Mouse (Mus musculus): ENCODE results near the gene Rgs3. TPM values are rescaled to one million over a fixed set of nuclear protein-coding genes. Genes with fewer than 3 reads are reported as not detected.
"Not testable (repeated sequence)": the region's sequence is repeated elsewhere in the genome, so short reads cannot be mapped to it uniquely, and the experiment has no call there.

Gene Rgs3
- total RNA-seq, 4 experiments from 2014 or later = 25.6 to 34.3 (median 30.5) TPM

- no peak for DNase-seq (ENCODE audit: low spot score)
Observed at GRCm38 (mm10) chr4:62551966-62552365, 7.7 kb upstream of the Rgs3 start.

- no peak for DNase-seq (ENCODE audit: low spot score)
Observed at GRCm38 (mm10) chr4:62557436-62557835, 2.2 kb upstream of the Rgs3 start.

GRCm38 (mm10) chr4:62560963-62561629 is 1.4 kb downstream of the Rgs3 start:
- peak; percentile 86 for DNase-seq (ENCODE audit: low spot score)

DNA sequence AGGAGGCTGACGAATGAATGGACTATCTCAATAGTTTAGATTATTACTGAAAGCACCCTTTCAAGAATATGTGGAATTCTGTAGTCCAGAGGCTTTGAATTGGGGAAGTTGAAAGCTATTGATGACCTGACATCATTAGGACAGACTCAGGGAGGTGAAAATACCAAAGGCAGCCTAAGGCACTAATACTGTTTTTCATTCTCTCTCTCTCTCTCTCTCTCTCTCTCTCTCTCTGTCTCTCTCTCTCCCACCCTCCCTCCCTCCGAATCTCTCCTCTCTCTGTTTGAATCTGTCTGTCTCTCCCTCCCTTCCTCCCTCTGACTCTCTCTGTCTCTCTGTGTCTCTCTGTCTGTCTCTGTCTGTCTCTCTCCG is 2.0 kb downstream of the Rgs3 start:
- DNase-seq (ENCODE audit: low spot score) = no peak

DNA sequence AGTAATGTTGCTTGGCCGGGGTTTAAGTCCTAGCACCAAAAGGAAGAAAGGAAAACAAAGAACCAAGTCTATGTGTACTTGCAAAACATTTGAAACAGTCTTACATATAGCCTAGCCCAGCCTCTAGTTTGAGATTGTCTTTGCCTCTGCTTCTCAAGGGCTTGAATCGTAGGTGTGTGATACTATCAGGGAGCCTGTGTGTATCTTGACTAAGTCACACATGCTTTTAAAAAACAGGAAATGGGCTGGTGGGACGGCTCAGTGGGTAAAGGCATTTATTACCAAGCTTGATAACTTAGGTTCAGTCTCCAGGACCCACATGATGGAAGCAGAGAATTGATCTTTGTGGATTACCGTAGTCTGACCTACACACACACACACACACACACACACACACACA is 2.4 kb downstream of the Rgs3 start:
- no peak for DNase-seq (ENCODE audit: low spot score)

GRCm38 (mm10) chr4:62566530-62566929 is 6.9 kb downstream of the Rgs3 start:
- DNase-seq (ENCODE audit: low spot score) = no peak

DNA sequence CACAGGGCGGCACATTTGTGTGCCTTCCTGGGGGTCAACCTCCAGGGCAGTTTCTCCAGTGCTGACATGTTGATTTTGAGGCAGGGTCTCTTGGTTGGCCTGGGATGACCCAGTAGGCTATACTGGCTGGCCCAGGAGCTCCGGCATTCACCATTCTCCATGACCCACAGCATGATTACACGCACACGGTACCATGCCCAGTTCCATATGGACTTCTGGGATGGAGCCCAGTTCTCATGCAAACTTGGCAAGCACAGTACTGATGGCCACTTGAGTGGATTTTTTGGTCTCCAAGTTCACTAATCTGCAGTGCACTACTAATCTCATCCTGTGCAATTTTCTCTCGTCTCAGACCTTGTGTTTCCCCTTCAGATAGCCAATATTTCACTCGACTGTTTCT is 8.0 kb downstream of the Rgs3 start:
- DNase-seq (ENCODE audit: low spot score) = no peak

DNA sequence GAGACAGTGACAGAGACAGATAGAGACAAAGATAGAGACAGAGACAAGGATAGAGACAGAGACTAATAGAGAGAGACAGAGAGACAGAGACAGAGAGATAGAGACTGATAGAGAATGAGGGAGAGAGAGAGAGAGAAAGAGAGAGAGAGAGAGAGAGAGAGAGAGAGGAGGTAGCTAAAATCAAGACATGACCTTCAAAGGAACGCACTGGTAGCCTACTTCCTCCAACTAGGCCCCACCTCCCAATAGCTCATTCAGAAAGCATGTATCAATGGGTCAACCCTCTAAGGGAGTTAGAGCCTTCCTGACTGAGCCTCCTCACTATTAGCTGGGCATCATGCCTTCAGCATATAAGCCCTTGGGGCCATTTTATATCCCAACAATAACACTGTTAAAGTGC is 8.7 kb downstream of the Rgs3 start:
- no peak for DNase-seq (ENCODE audit: low spot score)

DNA sequence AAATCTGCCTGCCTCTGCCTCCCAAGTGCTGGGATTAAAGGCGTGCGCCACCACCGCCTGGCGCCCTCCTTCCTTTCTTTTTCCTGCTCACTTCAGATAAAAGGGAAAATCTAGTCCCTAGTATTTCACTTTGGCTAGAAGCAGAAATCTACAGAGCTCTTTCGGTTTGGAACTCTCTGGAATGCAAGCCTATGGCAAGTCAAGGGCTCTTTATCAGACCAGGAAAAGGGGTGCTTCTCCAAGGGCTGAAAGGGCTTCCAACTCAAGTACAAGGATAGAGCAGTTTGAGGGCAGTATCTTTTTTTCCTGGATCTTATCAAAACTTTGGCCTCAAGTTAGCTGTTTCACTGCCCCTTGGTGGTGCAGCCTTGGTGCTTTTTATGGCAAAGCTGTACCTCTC is 10.0 kb downstream of the Rgs3 start:
- DNase-seq (ENCODE audit: low spot score) = no peak

DNA sequence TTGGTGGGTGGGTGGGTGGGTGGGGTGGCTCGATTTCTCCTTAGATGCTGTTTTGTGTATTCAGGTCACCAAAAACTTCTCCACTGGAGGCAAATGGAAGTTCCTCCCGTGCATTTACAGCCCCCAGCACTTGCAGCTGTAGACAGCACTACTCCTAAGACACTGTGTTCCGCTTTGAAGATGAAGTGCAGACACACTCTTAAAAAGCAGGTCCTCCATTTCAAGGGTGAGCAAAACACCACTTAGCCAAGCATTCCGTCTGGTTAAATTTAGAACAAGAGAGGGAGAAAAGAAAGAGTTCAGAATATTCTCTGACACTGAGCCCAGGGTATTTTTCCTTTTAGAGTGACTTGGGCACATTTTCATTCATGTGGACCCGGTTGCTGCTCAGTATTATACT is 10.4 kb downstream of the Rgs3 start:
- no peak for DNase-seq (ENCODE audit: low spot score)

GRCm38 (mm10) chr4:62582365-62583264 is 23.0 kb downstream of the Rgs3 start:
- DNase-seq (ENCODE audit: low spot score) = no peak

DNA sequence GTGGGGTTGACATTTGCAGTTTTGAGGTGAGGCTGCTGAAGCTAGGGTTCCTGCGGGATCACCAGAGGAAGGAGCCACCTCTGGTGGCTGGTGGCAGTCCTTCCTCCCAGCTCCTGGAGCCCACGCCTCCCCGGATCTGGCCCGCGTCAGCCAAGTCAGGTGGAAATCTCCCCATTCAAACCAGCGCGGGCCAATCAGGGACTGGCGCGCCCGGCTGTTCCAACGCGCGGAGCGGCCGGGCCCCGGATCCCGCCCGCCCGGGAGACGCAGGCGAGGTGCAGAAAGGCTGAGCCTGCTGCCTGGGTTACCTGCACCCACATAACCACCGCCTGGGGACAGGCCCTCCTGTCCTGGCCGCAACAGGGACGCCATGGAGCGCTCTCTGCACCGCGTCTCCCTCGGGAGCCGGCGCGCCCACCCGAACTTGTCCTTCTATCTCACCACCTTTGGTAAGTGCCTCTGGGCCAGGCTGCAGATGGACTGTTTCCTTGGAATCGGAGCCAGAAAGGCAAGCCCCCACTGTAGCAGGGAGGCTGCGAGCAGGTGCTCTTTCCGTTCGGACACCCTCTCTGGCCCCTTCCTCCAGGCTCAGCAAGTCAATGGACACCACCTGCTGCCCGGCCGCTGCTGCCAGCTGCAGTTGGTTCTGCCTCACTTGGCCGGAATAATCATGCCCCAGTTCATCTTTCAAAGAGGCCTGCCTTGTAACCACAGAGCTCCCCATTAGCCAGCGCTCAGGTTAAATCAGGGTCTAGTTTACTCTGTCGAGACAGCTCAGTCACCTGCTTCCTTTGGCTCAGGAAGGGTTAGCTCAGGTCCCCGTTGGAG is 23.8 kb downstream of the Rgs3 start:
- no peak for DNase-seq (ENCODE audit: low spot score)

GRCm38 (mm10) chr4:62587067-62587466 is 27.4 kb downstream of the Rgs3 start:
- no peak for DNase-seq (ENCODE audit: low spot score)

- no peak for DNase-seq (ENCODE audit: low spot score)
Observed at GRCm38 (mm10) chr4:62590878-62591277, 31.2 kb downstream of the Rgs3 start.

DNA sequence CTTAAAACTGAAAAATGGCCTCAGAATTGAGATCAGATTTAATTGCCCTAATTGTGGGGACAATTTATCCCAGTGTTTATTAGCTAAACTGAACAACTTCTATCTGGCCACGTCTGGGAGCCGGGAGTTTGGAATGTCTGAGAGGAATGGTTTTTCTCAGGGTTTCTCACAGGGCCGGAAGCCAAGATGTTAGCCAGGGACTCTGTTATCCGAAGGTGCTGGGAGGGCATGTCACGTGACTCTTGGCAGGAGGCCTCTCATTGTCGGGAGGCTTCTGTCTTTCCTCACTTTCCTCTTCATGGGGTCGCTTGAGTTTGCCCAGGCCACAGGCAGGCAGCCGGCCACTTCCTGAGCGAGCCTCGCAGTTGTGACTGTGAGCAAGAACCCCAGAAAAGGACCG is 31.7 kb downstream of the Rgs3 start:
- DNase-seq (ENCODE audit: low spot score) = no peak

GRCm38 (mm10) chr4:62593546-62594240 is 34.0 kb downstream of the Rgs3 start:
- DNase-seq (ENCODE audit: low spot score) = not testable (repeated sequence)

DNA sequence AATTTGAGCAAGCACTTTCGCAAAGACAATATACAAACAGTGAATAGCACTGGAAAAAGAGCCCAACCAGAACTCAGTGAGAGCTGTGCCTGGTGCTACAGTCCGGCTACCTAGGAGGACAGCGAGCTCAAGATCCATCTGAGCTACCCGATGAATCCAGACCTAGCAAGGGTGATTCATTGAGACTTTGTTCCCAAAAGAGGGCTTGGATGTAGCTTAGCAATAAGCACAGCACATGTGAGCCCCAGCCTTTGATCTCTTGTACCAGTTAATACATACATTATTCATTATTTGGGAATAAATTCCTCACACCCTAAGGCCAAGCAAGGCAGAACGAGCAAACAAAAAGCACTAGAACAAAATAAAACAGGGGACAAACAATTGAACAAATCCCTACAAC is 34.8 kb downstream of the Rgs3 start:
- DNase-seq (ENCODE audit: low spot score) = no peak

GRCm38 (mm10) chr4:62596051-62596450 is 36.4 kb downstream of the Rgs3 start:
- no peak for DNase-seq (ENCODE audit: low spot score)

DNA sequence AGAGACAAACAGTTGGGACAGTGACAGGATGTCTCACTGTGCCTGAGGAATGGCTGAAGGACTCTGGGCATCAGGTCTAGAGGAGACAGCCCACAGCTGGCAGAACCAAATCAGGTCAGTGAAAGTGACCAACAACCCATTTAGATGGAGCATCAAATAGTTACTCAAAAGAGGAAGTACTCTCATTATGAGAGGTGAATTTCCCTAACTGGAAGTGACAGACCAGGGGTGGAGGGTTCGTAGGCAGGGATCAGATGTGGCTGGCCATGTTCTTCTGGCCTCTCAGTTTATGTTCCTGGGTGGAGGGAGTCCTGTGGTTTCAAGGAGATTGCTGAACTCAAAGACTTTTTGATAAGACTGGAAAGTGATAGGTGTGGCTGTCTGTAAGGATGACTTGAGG is 40.9 kb downstream of the Rgs3 start:
- no peak for DNase-seq (ENCODE audit: low spot score)

- DNase-seq (ENCODE audit: low spot score) = no peak
Observed at GRCm38 (mm10) chr4:62603607-62604006, 44.0 kb downstream of the Rgs3 start.

GRCm38 (mm10) chr4:62604094-62604493 is 44.4 kb downstream of the Rgs3 start:
- no peak for DNase-seq (ENCODE audit: low spot score)
